Mouse (Mus musculus) activated CD4-positive, CD25-positive, alpha-beta regulatory T cell, adult 4 months (primary cell): ENCODE results near the gene Gm11733. TPM values are rescaled to one million over a fixed set of nuclear protein-coding genes. Genes with fewer than 3 reads are reported as not detected.

Source experiments
- ATAC-seq: one replicate; pipeline ENCODE4 v1.8.0; 2017
- polyA plus RNA-seq, 2 experiments: library from polyadenylated mRNA; unstranded; fragments of 100-300 nt; shearing (Covaris generic); gene quantifications; one replicate each; pipeline ENCODE4 v1.2.1; 2017

The Gm11733 gene
- polyA plus RNA-seq, 2 experiments from 2014 or later = 0.19 TPM; not detected in 1

- ATAC-seq = no peak
These were observed 51.5 kb downstream of the Gm11733 start for GRCm38 (mm10) chr11:117535491-117536304.

- no peak for ATAC-seq
These were observed 52.4 kb downstream of the Gm11733 start for GRCm38 (mm10) chr11:117536586-117536985.

Other genes with a start within 250 kb of the Gm11733 start
- gene Tnrc6c, start 169.9 kb downstream of the Gm11733 start, polyA plus RNA-seq = 10 to 100 TPM; 14.3 to 16.8 TPM